Mouse (Mus musculus): ENCODE results near the gene Slc47a1. TPM values are rescaled to one million over a fixed set of nuclear protein-coding genes. Genes with fewer than 3 reads are reported as not detected.
A peak's percentile ranks its signal among the peaks of the same experiment; 100 is the strongest.
"Not testable (repeated sequence)": the region's sequence is repeated elsewhere in the genome, so short reads cannot be mapped to it uniquely, and the experiment has no call there.

Gene Slc47a1
- polyA plus RNA-seq, 1 experiment from 2014 or later, result 20.6 TPM

- peak overlapping the region; percentile 70 for H3K4me2 ChIP-seq
- H3K36me3 ChIP-seq, result no peaks in the 10 kb centered on the region
- WGBS, result under 1% methylated on average over 64 of the region's 64 CpGs
- H3K27me3 ChIP-seq, result no peaks in the 10 kb centered on the region
- ATAC-seq (replicated peaks; ENCODE audit: insufficient number of reproducible peaks, insufficient read depth, low FRiP score, low read depth), result peak; percentile 92
- peaks cover 3% of the 10 kb centered on the region; the same call in 1 of the 2 replicates for H3K4me1 ChIP-seq (replicated peaks)
- peak overlapping the region; percentile 98 for H3K27ac ChIP-seq
- H3K9ac ChIP-seq, result peak overlapping the region; percentile 80
- peak overlapping the region; percentile 93 for H3K4me3 ChIP-seq
- H3K9me3 ChIP-seq (replicated peaks), result no peaks in the 10 kb centered on the region
Measured at GRCm38 (mm10) chr11:61408184-61409027, 30.3 kb upstream of the Slc47a1 start.

GRCm38 (mm10) chr11:61407638-61408183, 29.6 kb upstream of the Slc47a1 start:
- H3K9ac ChIP-seq, result peak overlapping the region; percentile 80
- H3K36me3 ChIP-seq, result no peaks in the 10 kb centered on the region
- peak overlapping the region; percentile 93 for H3K4me3 ChIP-seq
- peak overlapping the region; percentile 98 for H3K27ac ChIP-seq
- 1% methylated on average over 39 of the region's 39 CpGs for WGBS
- H3K9me3 ChIP-seq (replicated peaks), result no peaks in the 10 kb centered on the region
- peaks cover 3% of the 10 kb centered on the region; the same call in 1 of the 2 replicates for H3K4me1 ChIP-seq (replicated peaks)
- ATAC-seq (replicated peaks; ENCODE audit: insufficient number of reproducible peaks, insufficient read depth, low FRiP score, low read depth), result peak; percentile 85
- H3K4me2 ChIP-seq, result peak overlapping the region; percentile 70
- H3K27me3 ChIP-seq, result no peaks in the 10 kb centered on the region

DNA sequence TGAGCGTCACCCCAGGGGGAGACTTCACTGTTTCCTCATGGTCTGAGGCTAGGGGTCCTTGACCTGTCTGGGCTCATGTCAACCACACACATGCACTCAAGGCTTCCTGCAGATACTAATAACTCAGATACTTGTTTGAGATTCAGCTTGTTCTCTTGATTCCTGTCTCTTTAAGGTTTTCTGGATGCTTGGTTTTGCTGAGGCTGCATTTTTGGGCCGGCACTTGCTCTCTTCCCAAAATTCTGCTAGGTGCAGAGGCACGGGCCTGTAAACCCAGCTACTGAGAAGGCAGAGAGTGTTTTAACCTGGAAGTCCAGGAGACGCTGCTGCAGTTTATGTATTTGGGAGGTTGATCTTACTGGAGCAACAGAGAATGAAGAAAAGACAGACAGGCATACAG, 23.6 kb upstream of the Slc47a1 start:
- H3K4me1 ChIP-seq (replicated peaks), result peaks cover 20% of the 10 kb centered on the region
- no peaks in the 10 kb centered on the region for H3K27me3 ChIP-seq
- H3K36me3 ChIP-seq, result no peaks in the 10 kb centered on the region
- ATAC-seq (replicated peaks; ENCODE audit: insufficient number of reproducible peaks, insufficient read depth, low FRiP score, low read depth), result no peak
- no peak overlapping the region for H3K4me3 ChIP-seq
- H3K4me2 ChIP-seq, result no peak overlapping the region
- H3K27ac ChIP-seq, result peak overlapping the region; percentile 83; the same call in 1 of the 2 replicates
- 74% methylated on average over 4 of the region's 4 CpGs for WGBS
- no peak overlapping the region for H3K9ac ChIP-seq
- H3K9me3 ChIP-seq (replicated peaks), result no peaks in the 10 kb centered on the region

GRCm38 (mm10) chr11:61400681-61401346, 22.7 kb upstream of the Slc47a1 start:
- Histone ChIP-seq H3K27ac (peak overlapping the region; percentile 83), H3K36me3 (no peaks in the 10 kb centered on the region), H3K9ac (peak overlapping the region; percentile 15; the same call in 1 of the 2 replicates), H3K9me3 (replicated peaks) (no peaks in the 10 kb centered on the region), H3K27me3 (no peaks in the 10 kb centered on the region), H3K4me3 (no peak overlapping the region; the same call in 1 of the 2 replicates), H3K4me1 (replicated peaks) (peaks cover 20% of the 10 kb centered on the region), H3K4me2 (peak overlapping the region; percentile 46)
- WGBS, result 39% methylated on average over 8 of the region's 8 CpGs
- peak; percentile 71 for ATAC-seq (replicated peaks; ENCODE audit: insufficient number of reproducible peaks, insufficient read depth, low FRiP score, low read depth)

GRCm38 (mm10) chr11:61397423-61398043, 19.4 kb upstream of the Slc47a1 start:
- H3K4me2 ChIP-seq; H3K36me3 ChIP-seq; H3K27ac ChIP-seq; ATAC-seq (replicated peaks; ENCODE audit: insufficient number of reproducible peaks, insufficient read depth, low FRiP score, low read depth); H3K9ac ChIP-seq; H3K4me3 ChIP-seq; H3K9me3 ChIP-seq (replicated peaks); H3K27me3 ChIP-seq: not testable (repeated sequence)
- 91% methylated on average over 18 of the region's 18 CpGs for WGBS
- H3K4me1 ChIP-seq (replicated peaks), result peaks cover 20% of the 10 kb centered on the region

DNA sequence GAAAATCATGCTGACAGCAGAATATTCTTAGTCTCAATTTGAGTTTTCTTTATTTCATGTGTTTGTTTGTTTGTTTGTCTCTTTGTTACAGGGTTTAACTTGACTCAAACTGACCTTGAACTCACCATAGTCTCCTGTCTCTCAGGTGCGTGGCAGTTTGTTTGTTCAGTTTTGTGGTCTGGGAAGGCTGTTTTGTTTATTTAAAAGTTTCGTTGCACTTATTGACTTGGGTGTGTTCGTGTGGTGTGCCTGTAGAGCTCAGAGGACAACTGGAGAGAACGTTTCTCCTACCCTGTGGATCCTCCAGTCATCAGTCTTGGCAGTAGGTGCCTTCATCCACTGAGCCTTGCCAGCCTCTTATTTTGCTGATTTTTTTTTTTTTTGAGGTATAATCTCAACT, 10.8 kb upstream of the Slc47a1 start:
- no peak for ATAC-seq (replicated peaks; ENCODE audit: insufficient number of reproducible peaks, insufficient read depth, low FRiP score, low read depth)
- H3K27ac ChIP-seq, result no peak overlapping the region
- no peak overlapping the region for H3K4me3 ChIP-seq
- H3K27me3 ChIP-seq, result no peaks in the 10 kb centered on the region
- no peaks in the 10 kb centered on the region for H3K4me1 ChIP-seq (replicated peaks)
- H3K9me3 ChIP-seq (replicated peaks), result no peaks in the 10 kb centered on the region
- H3K36me3 ChIP-seq, result no peaks in the 10 kb centered on the region
- no peak overlapping the region for H3K9ac ChIP-seq
- no peak overlapping the region for H3K4me2 ChIP-seq
- WGBS, result 70% methylated on average over 4 of the region's 4 CpGs

DNA sequence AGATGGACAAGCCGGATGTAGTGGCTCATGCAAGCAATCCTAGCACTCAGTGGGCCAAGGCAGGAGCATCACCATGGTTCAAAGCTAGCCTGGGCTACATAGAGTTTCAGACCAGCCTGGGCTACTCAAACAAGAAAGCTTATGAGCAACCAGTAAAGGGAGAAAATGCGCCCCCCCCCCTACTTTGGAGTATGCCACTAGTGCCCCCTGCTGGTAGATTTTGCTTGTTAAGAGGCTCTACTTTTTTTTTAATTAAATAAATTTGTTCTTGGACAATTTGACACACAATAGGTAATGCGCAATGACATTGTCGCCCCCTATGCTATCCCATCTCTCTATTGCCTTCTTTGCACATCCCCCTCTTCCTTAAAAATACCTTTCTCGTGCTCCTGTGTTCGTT, 9.9 kb upstream of the Slc47a1 start:
- no peaks in the 10 kb centered on the region for H3K36me3 ChIP-seq
- ATAC-seq (replicated peaks; ENCODE audit: insufficient number of reproducible peaks, insufficient read depth, low FRiP score, low read depth), result no peak
- 53% methylated on average over 6 of the region's 6 CpGs for WGBS
- no peak overlapping the region for H3K4me3 ChIP-seq
- no peak overlapping the region for H3K4me2 ChIP-seq
- H3K4me1 ChIP-seq (replicated peaks), result no peaks in the 10 kb centered on the region
- H3K9me3 ChIP-seq (replicated peaks), result no peaks in the 10 kb centered on the region
- H3K27me3 ChIP-seq, result no peaks in the 10 kb centered on the region
- H3K27ac ChIP-seq, result no peak overlapping the region
- no peak overlapping the region for H3K9ac ChIP-seq

DNA sequence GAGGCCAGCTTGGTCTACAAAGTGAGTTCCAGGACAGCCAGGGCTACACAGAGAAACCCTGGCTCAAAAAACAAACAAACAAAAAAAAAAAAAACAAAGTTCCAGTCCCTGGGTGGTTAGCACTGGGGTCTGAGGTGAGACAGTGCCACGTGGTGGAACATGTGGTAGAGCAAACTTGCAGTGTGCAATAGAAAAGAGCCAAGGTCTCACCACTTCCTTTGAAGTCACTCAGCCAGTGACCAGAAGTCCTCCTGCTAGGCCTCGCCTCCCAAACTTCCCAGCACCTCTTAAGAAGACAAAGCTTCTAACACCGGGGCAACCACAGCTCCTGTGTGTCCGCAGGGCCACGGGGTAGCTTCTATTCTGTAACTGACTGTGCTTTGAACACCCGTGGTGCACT, 9.1 kb upstream of the Slc47a1 start:
- ATAC-seq (replicated peaks; ENCODE audit: insufficient number of reproducible peaks, insufficient read depth, low FRiP score, low read depth), result no peak
- no peaks in the 10 kb centered on the region for H3K4me1 ChIP-seq (replicated peaks)
- H3K4me3 ChIP-seq, result no peak overlapping the region
- WGBS, result 62% methylated on average over 6 of the region's 6 CpGs
- no peaks in the 10 kb centered on the region for H3K27me3 ChIP-seq
- no peaks in the 10 kb centered on the region for H3K9me3 ChIP-seq (replicated peaks)
- H3K27ac ChIP-seq, result no peak overlapping the region
- no peak overlapping the region for H3K9ac ChIP-seq
- H3K4me2 ChIP-seq, result no peak overlapping the region
- no peaks in the 10 kb centered on the region for H3K36me3 ChIP-seq

DNA sequence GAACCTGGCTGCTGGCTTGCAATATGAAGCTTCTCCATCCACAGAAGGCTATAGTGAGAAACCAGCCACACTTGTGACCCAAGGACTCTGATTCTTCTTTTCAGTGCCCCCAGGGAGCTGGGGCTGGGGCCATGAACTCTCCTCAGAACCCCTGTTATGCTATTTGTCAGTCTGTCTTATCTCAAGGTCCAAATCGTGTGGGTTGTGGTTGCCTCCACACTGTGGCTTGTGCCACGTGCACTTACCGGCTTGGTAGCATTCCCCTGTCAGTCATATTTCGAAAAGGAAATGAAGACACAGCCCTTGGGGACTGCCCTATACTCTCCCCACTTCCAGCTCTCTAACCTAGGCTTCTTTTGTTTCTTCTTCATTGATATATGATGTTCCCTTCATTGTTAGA, 7.6 kb upstream of the Slc47a1 start:
- Histone ChIP-seq H3K4me2 (no peak overlapping the region), H3K36me3 (no peaks in the 10 kb centered on the region), H3K9ac (no peak overlapping the region), H3K27me3 (no peaks in the 10 kb centered on the region), H3K4me3 (no peak overlapping the region), H3K27ac (no peak overlapping the region), H3K9me3 (replicated peaks) (no peaks in the 10 kb centered on the region), H3K4me1 (replicated peaks) (no peaks in the 10 kb centered on the region)
- ATAC-seq (replicated peaks; ENCODE audit: insufficient number of reproducible peaks, insufficient read depth, low FRiP score, low read depth), result no peak
- WGBS, result 56% methylated on average over 4 of the region's 4 CpGs

DNA sequence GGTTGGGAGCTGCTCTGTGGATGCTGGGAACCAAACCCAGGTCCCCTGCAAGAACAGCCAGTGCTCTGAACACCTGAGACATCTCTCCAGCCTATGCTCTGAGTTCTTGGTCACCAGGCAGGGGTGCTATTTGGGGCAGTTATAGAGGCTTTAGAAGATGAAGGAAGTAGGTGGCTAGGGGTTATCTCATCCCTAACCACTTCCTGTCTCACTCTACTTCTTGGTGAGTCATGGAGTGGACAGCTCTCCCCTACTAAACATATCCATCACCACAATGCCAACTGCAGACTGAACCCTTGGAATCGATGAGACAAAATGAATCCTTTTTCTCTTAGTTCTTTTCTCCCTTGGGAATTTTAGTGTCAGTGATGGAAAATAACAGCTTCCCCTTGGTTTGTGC, 3.1 kb upstream of the Slc47a1 start:
- 80% methylated on average over 1 of the region's 1 CpGs for WGBS
- H3K27ac ChIP-seq, result no peak overlapping the region
- no peak for ATAC-seq (replicated peaks; ENCODE audit: insufficient number of reproducible peaks, insufficient read depth, low FRiP score, low read depth)

DNA sequence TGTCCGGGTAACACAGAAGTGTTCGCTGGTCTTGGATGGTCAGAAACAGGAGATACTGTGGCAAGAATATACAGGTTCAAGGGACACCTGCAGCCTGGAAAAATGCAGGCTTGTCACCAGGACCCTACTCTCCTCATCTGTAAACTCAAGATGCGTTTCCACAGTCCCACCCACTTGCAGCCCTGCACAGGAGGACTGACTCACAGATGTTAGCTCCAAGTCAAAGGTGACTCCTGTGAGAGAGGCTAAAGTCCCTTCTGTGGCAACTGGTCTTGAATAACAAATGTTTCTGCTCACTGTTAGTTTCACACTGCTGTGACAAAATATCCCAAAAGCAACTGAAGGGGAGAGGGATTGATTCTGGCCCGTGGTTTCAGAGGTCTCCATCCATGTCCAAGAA, 506 bp upstream of the Slc47a1 start:
- Histone ChIP-seq H3K9me3 (replicated peaks) (no peaks in the 10 kb centered on the region), H3K4me3 (no peak overlapping the region), H3K36me3 (no peaks in the 10 kb centered on the region), H3K4me1 (replicated peaks) (peaks cover 20% of the 10 kb centered on the region), H3K9ac (no peak overlapping the region), H3K27me3 (peaks cover 40% of the 10 kb centered on the region), H3K27ac (no peak overlapping the region), H3K4me2 (no peak overlapping the region)
- WGBS, result 67% methylated on average over 4 of the region's 4 CpGs
- no peak for ATAC-seq (replicated peaks; ENCODE audit: insufficient number of reproducible peaks, insufficient read depth, low FRiP score, low read depth)

More for the DNA sequence above, 3.1 kb upstream of the Slc47a1 start:
- H3K36me3 ChIP-seq, result no peaks in the 10 kb centered on the region
- H3K9ac ChIP-seq, result no peak overlapping the region
- no peak overlapping the region for H3K4me2 ChIP-seq
- peaks cover 18% of the 10 kb centered on the region for H3K4me1 ChIP-seq (replicated peaks)
- no peak overlapping the region for H3K4me3 ChIP-seq
- H3K9me3 ChIP-seq (replicated peaks), result no peaks in the 10 kb centered on the region
- peaks cover 30% of the 10 kb centered on the region for H3K27me3 ChIP-seq
